Mouse (Mus musculus): Measurements from ENCODE around the gene Foxi3.

Foxi3 gene

GRCm38 (mm10) chr6:70996123-70996723 lies 39.9 kb downstream of the Foxi3 start:
- no peak for DNase-seq

- no peak for DNase-seq
These were observed 46.3 kb downstream of the Foxi3 start for GRCm38 (mm10) chr6:71002656-71003055.

- DNase-seq, result no peak
These were observed 47.8 kb downstream of the Foxi3 start for GRCm38 (mm10) chr6:71004161-71004560.
